Mouse (Mus musculus) spleen, postnatal 36 days (tissue): ENCODE measurements at regions not wholly inside any gene's neighbourhood (a gene's known extent, or its start where the extent isn't known, plus 50 kb on each side); places are given as distances from the start of the nearest gene placed in this dataset.
"Not testable (repeated sequence)": the region's sequence is repeated elsewhere in the genome, so short reads cannot be mapped to it uniquely, and the experiment has no call there.

Source experiments
- DNase-seq, 2 experiments: peaks; one replicate each; pipeline ENCODE4 v3.0.0; 2022; ENCODE audit warnings: low spot score in 2 of 2, mixed read lengths in 1 of 2

DNA sequence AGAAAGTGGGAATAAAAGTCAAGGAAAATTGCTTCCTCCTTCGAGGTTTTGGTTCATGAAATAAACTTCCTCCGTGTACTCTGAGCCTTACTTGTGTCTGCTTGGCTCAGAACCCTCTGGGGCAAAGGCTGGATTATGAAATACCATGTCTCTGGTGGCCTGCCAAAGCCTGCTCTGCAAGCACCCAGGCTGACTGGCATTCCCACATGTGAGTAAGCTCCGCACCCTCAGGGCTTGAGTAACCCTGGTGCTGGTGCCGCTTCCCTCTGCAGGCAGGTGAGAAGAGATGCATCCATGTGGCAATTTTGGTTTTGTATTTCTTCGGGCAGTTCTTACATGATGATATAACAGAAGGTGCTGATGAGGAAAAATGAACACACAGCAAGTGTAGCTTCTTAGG, 66.0 kb downstream of the Nr2f2 start:
- no peak for DNase-seq

DNA sequence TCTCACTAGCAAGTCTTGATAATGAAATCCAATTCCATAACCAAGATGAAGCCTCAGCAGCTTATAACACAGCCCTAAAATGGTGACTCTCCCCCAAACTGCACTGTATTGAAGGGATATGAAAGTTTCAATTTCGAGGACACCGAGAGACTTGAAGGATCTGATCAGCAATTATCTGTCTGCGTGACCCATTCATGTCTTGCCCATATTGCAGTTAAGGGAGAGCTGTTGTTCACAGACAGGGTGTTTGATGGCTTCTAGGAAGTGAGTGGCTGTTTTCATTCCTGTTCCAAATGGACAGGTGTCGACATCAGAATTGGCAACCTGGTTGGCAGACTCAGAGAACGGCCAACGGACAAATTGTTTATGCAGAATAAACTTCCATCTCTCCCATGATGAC, 75.1 kb downstream of the Nr2f2 start:
- DNase-seq, result no peak

DNA sequence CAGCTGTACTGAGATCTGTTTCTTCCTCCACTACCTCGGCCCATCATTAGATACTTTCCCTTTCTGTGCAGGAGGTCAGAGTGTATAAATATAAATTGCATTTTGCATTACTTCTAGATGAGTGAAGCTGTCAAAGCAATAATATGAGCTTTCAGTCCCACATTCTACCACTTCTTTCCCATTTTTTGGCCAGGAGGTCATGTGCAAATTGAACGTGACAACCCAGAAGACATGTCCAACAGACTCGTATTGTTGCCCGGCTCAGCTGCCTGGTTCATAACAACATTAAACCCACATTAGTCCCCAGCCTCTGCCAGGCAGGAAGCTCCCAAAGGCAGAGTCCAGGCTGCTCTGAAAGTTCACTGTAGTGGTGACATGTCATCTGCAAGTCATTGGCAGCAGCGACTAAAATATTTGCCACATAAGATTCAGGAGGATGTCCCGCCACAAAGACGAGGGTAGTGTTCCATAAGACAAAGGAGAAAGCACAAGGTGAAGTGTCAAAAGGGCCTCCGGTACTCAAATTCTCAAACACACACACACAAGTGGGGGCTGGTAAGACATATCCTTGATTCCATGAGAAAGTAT, 75.7 kb downstream of the Nr2f2 start:
- DNase-seq, result no peak

DNA sequence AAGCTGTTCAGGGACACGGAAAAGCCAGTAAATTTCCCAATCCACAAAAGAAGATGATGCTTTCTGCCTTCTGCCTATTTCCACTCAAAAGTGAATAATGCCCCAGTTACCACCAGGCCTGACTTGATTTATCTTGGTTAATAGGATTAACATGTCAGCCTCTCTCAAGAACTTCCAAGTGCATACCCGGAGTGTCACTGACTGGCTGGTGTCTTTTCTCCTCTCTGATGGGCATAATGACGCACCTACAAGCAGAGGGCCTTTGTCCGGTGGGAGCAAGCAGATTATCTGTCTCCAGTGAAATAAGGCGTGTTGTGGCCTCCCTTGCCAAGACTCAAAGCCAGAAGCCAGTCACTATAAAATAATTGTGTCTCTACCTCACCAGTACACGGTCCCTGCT, 76.3 kb downstream of the Nr2f2 start:
- DNase-seq, result no peak

DNA sequence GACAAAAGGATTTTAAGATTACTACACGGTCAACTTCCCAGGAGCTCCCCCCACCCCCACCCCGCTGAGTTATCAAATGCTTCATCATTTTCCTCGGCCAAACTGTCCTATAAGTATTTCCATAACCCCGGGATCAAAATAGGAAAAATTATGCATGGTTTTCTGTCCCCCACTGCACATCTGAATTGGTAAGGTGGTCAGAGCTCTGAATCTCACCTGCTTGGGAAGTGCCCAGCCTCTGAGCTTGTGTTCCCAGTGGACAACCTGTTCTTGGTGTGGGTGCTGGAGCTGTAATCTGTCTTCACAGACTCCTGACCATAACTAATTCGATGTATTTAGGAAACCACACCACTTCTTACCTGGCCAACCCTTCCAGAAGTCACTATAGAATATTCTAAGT, 77.9 kb downstream of the Nr2f2 start:
- DNase-seq, result no peak

DNA sequence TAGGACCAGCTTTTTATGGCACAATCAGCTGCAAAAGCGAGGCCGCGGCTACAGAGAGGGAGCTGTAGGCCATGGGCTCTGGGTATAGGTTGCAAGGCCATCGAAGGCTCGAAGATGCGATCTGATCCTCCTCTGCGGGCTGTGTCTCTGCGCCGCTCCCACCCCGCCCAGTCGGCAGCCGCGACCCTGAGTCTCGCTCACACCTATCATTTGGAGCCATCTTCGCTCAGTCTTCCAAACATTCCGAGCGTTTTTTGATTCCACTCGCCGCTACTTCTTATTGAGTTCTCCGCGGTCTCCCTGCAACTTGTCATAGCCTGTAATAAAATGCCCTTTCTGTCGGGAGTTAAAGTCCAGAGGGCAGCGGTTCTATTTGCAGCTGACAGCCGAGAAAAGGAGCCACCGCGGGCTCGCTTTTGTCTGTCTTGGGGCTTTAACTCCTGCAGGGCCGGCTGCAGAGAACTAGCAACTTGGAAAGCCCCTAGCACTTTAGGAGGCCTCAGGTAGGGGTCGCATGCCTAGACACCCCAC, 78.6 kb downstream of the Nr2f2 start:
- no peak for DNase-seq

DNA sequence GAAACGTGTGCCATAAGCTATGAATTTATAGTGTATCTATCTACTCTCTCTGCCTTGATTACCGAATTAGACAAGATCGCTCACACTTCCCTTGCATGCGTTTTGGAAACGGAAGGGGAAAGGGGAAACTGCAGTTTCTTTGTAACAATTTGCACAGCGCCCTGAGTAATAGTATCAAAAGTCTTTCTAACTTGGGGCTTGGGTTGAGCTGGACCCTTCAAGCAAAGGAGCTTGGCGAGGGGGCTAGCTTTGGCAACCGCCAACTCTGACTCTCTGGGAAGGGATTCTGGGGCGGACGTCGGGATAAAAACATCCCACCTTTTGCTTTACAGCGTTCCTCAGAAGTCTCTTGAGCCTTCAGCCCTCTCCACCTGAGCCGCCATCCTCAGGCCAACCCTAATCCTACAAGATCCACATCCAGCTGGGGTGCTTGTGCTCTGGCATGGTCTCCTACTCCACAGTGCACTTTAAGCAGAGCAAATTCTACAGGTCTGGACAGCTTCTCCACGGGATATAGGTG, 79.6 kb downstream of the Nr2f2 start:
- no peak for DNase-seq

DNA sequence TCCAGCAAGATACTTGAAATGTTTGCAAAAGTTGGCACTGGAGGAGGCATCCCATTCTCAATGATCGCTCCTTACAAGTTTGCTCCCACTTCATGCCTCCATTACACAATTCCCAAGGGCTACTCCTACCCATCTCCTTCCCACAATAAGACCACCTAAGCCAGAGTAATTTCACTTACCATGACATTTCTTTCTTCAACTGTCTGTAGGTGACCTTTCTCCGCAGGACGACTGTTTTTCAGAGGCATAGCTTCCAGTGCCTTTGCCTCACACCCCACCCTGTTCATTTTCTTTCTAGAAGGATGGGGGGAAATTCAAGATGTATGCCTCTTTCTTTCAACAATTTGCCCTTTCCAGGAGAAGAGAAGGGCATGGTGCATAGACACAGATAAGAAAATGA, 81.2 kb downstream of the Nr2f2 start:
- no peak for DNase-seq

DNA sequence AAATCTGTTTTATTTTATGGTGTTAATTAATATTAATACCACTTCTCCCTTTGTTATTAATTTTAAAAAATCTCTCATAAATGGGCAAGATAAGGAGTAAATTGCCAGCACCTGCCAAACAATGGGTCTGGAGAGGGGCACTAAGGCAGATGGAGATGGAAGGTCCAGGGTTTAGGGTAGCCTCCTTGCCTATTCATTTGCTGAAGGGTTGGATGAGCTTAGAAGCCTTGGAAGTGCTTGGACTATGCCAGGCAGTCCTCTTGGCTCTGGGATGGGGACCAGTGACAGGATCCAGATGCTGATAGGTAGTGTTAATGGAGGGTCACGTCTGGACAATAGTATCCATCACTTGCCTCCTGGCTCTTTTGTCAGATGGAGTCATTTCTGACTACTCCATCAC, 82.7 kb downstream of the Nr2f2 start:
- no peak for DNase-seq

DNA sequence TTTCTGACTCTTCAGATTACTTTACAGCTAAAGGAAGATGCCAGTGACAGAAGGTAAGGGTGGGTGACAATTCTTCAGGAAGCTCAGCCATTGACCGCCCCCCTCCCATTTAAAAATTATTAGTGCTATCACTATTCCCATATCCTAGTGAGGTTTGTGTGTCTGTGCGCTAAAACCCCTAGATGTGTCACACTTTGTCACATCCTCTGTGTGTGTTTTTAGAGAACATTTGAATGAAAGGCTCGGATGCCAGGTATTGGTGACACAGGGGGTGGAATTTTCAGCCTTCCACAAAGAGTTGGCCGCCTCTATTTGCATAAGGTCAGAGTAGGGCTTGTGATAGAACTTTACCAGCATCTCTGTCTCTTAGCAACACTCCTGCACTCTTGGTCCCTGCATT, 83.4 kb downstream of the Nr2f2 start:
- DNase-seq, result no peak

DNA sequence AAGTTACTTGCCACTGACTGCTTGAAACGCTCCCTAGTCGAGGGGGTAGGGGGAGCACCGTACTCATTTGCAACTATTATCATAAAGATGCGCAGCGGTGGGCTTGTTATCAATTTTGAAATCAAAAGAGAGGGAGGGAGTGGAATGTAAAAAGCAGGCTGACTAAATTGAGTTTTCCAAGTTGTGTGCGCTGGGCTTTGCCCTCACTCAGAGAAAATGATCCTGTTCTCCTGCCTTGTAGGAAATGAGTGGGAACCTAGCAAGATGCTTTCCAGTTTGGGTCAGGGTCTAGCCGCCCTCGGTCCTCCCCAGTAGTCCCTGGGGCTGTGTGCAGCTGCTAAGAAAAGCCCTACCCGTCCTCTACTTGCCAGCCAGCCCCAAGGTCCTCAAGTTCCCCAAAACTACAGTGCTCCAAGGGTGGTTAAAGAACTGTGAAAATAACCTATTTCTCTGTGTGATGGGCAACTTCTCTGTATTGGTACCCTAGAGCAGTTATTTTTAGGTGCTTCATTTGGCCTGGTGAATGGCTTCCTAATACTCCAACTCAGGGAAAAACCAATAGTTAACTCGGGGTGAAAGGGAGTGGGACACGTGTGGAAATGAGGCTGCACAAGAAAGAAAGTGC, 84.5 kb downstream of the Nr2f2 start:
- DNase-seq, result no peak

DNA sequence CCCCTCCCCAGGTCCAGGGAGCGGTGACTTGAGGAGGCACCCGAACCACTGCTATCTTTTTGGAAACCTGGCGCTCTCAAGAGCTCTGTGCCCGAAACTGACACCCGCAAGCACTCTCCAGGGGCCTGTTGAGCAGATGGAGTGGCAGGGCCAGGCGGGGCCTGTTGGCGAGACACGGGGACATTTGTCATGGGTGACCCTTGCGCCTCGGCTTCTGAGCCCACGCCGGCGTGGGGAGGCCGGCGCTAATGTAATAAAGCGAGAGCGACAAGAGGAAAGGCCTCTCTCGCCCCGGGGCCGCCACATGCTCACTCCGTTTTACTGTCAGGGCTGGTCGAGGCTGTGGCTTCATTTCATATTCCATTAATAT, 85.2 kb downstream of the Nr2f2 start:
- DNase-seq, result no peak

DNA sequence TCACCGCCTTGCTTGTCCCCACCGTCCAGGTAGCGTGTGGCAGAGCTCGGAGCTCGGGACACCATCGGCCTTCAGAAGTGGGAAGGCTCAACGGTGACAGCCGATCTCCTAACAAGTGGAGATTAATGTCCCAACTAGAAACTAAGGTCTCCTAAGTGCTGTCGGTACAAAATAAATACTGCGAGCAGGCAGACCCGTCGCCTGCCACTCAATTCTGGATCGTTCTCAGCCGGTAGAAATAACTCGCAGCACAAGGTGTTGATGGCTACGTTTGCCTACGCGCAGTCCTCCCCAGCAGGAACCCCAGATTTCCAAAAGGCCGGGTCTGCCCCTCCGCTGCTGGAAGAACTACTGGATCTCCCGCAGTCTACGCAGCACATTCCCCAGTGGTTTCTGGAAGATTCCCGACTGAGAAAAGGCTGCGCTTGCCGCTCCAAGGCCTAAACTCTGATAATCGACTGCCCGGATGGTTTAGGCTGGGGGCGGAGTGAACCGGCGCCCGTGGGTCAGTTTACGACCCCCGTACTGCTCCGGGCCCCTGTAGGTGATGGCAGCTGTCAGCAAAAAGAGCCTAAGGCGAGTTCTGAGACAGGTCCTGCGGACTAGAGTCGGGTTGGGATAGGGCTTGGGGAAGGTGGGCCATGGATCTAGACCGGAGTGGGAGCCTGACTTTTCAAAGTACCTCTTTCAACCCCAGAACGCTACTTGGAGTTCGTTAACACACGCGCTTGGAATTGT, 85.7 kb downstream of the Nr2f2 start:
- DNase-seq, result no peak

DNA sequence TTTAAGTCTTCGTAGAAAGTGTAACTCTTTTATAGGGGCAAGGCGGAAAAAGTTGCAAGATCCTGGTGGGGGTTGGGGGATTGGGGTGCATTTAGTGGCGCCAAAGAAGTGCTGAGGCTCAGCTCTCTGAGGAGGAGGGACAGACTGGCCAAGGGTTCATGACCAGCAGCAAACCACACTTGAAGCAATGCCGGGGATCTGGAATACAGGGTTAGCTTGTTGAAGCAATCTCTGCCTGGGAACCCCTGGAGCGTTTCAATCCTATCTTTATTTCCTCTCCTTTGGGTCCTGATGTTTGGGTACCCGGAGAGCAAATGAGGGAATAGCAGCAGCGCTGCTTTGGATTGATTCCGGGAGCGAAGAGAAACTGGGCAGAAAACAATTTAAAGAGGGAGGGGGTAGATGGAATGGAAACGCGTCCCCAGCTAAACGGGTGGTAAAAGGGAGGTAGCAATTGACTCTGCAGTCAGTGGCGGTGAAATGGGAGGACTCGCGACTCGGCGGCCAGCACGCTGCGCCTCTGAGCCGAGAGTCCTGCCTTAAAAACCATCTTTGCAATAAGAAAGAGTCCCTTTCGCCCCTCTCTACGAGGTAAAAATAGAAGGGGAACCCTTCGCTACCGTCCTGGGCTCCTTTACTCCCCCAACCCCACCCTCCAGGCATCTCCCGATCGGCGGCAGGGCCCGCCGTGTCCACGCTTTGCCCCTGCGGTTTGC, 86.5 kb downstream of the Nr2f2 start:
- DNase-seq, result no peak

DNA sequence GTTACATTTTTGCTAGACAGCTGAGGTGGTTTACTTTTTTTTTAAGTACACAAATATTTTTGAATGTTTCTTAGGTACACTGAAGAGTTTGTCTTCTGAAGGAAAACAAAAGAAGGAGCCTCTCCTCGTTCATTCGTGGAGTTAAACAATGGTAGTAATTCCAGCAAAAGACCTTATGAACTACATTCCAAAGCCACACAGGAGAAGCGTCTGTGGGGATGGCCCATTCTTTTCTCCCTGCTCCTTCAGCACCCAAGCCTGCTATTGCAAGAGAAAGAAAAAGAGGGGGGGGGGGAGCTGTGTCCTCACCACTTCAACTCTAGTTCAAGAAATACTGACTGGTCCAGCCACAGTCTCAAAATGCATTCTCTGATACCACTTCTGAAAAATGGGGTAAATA, 87.4 kb downstream of the Nr2f2 start:
- DNase-seq, result no peak

DNA sequence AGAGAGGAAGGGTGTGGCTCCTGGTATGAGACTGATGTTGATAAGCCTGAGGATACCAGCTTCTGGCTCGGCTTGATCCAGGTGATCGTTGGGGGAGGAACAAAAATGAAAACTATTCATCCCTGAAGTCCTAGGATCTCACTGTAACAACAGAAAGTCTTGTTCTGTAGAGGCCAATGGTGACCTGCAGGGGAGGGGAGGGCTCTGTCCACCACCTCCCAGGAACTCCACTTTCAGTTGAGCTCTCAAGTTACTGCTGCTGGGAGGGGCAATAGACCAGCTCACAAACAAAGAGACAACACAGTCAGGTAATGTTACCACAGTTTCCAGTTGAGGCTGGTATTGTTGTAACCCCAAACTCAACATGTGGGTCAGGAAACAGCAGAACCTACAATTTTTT, 90.5 kb downstream of the Nr2f2 start:
- no peak for DNase-seq

DNA sequence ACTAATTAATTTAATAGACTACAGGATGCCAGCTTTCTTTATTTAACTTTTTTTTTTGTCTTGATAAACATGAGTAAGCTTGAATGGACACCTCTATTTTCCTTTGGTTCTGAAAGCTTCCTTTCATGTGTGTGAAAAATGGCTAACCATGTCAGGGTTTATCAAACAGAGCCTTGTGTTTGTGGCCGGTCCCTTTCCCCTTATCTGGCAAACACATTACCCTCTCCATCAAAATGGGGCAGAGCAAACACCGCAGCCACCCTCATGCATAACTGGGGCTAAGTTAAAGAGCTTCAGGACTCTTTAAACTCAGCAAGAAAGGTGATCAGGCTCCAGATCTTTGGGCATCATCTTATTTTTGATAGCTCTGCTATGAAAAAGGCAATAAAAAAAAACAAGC, 92.2 kb downstream of the Nr2f2 start:
- DNase-seq, result no peak

DNA sequence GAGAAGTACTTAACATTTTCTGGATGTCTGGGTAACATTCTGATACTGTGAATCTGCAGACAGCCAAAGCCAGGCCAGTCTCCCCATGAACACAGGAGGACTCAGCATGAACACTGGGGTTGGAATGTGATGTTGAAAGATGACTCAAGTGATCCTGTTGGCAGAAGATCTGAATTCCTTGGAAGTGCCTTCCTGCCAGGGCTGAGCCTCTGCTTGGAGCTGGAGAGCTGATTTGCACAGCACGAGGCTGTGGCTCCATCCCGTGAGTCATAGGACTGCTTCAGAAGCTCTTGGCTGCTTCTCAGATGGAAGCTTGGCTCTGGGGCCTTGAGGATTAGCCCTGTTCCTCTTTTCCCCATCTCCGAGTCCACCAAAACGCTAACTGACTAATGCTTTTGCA, 99.5 kb downstream of the Nr2f2 start:
- DNase-seq, result peak in 1 of 2 experiments; percentile 7

DNA sequence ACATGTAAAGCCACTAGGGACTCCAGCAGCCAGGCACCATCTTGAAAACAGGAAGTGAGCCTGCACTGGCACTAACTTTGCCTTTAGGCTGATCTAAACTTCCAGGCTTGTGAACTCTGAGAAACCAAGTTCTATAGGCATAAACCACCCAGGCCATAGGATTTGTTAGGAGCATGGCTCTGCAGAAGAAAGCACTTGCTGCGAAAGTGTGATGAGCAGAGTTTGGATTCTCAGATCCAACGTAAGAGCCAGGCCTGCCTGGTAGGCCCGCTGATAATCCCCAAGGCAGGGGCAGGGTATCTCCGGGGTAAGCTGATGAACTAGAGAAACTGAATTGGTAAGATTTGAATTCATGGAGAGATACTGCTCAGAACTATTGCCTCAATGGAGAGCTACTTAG, 109.7 kb downstream of the Nr2f2 start:
- DNase-seq, result no peak

DNA sequence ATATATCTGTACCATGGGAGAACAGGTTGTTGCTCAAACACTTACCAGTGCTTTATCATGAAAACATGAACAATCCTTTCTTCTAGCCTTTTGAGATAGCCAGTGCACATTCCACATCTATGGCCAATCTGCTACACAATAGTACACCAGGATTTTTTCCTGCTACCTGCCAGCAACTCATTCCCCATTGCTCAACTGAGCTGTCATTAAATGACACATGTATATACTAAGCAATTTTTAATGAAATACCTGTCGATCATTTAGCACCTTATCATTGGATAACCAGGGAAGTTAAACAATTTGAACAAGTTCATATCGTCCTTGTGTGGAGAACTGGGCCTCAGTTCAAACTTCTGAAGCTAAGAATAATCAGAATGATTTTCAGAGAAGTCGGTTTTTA, 111.5 kb downstream of the Nr2f2 start:
- DNase-seq, result no peak

DNA sequence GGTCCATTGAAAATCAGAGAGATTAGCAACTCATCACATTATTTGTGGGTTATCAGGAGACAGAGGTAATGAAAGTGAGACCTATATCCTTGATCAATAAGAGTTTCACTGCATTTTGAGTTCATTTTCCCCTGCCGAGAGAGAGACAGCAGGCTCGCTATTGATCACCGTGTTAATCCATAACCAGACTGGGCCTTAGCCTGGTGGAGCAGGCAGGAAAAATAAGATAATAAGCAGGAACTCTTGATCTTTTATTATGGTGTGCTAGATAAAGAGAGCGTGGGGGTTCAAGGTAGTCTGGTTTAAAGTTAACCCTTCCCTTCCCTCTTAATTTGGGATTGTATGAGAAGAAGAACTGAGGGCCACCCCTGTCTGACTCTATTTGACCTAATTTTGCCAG, 113.3 kb downstream of the Nr2f2 start:
- DNase-seq, result no peak

DNA sequence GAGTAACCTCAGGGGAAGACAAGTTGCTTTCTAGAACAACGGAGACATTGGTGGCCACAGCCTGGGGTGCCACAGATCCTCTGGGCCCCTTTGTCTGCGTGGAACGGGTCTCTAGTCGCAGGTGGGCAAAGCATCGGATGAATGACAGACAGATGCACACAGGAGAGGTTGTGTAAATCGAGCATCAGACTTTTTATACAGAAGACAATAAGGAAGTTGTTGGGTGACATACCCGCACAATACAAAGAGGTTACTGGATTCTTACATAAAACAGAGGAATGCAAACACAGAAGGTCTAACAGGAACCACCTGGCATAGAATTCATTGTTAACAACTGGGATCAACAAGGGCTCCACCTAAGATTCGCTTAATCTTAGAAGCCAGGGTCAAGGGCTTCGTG, 127.5 kb downstream of the Nr2f2 start:
- not testable (repeated sequence) for DNase-seq
